Mouse (Mus musculus): ENCODE results near the gene Tmem50b. TPM values are rescaled to one million over a fixed set of nuclear protein-coding genes. Genes with fewer than 3 reads are reported as not detected.

Gene Tmem50b
- polyA plus RNA-seq, 1 experiment, result 27.7 TPM

DNA sequence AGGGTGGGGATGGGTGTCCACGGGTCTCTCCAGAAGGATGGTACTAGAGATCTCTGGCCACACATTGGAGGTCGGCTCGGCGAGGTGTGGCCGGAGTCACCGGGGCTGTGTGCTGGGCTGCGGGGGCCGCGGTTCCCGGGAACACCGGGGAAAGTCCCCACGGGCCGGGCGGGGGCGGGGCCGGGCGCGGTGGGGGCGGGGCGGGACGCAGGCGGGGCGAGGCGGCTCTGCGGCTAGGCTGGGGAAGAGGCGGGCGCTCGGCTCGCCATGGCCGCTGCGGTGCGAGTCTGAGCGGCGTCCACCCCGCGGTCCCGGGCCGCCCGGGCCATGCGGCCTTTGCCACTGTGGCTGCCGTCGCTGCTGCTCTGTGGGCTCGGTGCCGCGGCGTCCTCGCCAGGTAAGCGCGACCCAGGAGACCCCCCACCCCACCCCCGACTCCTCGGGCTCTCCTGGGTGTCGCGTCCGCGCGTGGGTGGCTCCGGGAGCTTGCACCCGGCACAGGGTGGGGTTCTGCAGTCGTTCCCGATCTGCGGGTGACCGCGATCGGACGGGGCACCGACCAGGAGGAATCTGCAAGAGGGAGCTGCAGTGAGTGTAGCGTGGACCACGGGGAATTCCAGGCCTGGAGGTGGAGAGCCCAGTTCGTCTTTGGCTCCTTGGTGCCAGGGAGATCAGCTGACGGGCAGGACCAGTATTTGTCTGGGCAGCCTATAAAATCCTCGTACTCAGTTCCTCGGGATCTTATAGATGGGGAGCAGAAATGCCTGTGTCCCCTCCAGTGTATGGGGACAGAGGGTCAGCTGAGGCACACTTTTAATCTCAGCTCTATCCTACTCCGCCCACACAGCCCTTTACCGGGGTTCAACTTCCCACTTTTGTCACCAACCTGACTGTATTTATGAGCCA lies 50.5 kb downstream of the Tmem50b start, which contains the start of gene Ifngr2:
Gene Ifngr2 (plus strand): TSS at position 237 of the 906 bp plus-strand sequence.
- Histone ChIP-seq H3K4me3 (ENCODE audit: insufficient read depth, low read length) (peak within 1 kb of the TSS; percentile 96), H3K27ac (ENCODE audit: insufficient read depth, low read length) (peak within 1 kb of the TSS; percentile 70), H3K4me1 (ENCODE audit: control insufficient read depth, insufficient read depth, low read length) (peaks cover 22% of the 10 kb centered on the region)
- no peak for TF ChIP-seq CTCF (IDR thresholded peaks at IDR 0.05; ENCODE audit: borderline replicate concordance, insufficient read depth, low read length)
- peak; percentile 67; the same call in 1 of the 2 replicates for TF ChIP-seq POLR2A (IDR thresholded peaks at IDR 0.05; ENCODE audit: low read depth, low read length)

DNA sequence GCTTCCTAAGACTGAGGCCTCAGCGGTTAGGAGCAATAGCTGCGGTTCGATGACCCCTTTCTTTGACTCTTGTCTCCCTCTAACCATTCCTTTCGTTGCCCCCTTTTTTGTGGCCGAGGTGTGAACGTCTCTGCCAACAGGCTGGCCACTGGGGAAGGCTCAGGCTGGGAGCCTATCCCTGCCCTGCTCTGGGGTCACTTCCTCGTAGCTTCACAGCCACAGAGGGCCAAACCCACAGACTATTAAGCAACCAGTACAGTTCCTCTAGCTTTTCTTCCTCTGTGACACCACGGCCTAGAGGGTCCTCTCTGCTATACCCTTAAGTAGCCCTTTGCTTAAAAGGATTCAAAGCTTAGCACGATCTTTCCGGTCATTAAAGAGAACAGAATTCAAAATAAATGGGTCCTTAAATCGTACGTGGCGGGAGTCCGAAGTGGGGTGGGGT lies 51.2 kb downstream of the Tmem50b start:
- TF ChIP-seq CTCF (IDR thresholded peaks at IDR 0.05; ENCODE audit: borderline replicate concordance, insufficient read depth, low read length), result no peak
- peak; percentile 40; the same call in 1 of the 2 replicates for TF ChIP-seq POLR2A (IDR thresholded peaks at IDR 0.05; ENCODE audit: low read depth, low read length)
- H3K4me3 ChIP-seq (ENCODE audit: insufficient read depth, low read length), result peak overlapping the region; percentile 14; the same call in 1 of the 2 replicates
- H3K27ac ChIP-seq (ENCODE audit: insufficient read depth, low read length), result peak overlapping the region; percentile 65

DNA sequence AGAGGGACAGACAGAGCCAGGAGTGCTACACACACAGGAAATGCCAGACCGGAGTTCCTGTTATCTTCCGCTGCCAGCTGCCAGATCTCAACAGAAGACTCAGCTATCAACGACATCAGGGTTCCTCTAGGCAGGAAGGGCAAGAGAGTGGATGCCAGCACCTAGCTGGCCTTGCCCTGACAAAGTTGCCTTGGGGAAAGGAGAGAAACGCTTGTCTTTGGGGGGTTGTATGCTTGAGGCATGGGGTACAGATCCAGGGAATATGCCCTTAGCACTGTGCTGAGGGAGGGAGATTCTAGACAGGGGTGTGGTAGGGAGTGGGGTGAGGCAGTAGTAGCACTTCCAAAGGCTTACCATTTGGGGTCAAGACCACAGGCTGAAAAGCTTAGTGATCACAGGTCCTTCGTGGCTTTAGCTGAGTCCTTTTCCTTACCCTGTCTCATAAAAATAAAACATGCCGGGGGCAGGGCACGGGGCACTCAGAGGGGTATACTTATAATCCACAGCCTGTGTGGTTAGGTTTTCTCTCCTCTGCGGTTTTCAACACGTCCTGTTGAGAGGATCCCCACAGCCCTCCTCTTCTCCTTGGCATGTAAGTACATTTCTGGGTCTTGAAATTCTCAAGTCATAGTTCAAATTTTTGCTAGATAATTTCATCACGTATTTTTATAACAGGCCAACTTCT lies 51.9 kb downstream of the Tmem50b start:
- TF ChIP-seq POLR2A (IDR thresholded peaks at IDR 0.05; ENCODE audit: low read depth, low read length) (no peak), CTCF (IDR thresholded peaks at IDR 0.05; ENCODE audit: borderline replicate concordance, insufficient read depth, low read length) (no peak)
- Histone ChIP-seq H3K27ac (ENCODE audit: insufficient read depth, low read length) (peak overlapping the region; percentile 65), H3K4me1 (ENCODE audit: control insufficient read depth, insufficient read depth, low read length) (peaks cover 15% of the 10 kb centered on the region), H3K4me3 (ENCODE audit: insufficient read depth, low read length) (no peak overlapping the region)

More for the DNA sequence above, 51.2 kb downstream of the Tmem50b start:
- peaks cover 18% of the 10 kb centered on the region for H3K4me1 ChIP-seq (ENCODE audit: control insufficient read depth, insufficient read depth, low read length)

DNA sequence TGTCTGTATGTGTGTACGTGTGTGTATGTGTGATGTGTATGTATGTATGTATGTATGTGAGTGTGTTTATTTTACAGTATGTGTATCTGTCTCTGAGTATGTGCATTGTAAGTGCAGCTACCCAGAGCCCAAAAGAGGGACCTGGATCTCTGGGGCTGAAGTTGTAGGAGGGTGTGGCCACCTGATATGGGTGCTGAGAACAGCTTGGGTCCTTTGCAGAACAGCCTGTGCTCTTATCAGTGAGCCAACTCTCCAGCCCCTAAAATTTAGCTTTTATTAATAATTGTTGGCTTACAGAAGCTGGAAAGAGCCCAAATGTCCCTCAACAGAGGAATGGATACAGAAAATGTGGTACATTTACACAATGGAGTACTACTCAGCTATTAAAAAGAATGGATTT lies 54.0 kb downstream of the Tmem50b start:
- TF ChIP-seq POLR2A (IDR thresholded peaks at IDR 0.05; ENCODE audit: low read depth, low read length) (no peak), CTCF (IDR thresholded peaks at IDR 0.05; ENCODE audit: borderline replicate concordance, insufficient read depth, low read length) (no peak)
- Histone ChIP-seq H3K4me1 (ENCODE audit: control insufficient read depth, insufficient read depth, low read length) (peaks cover 10% of the 10 kb centered on the region; the same call in 1 of the 2 replicates), H3K4me3 (ENCODE audit: insufficient read depth, low read length) (no peak overlapping the region)

DNA sequence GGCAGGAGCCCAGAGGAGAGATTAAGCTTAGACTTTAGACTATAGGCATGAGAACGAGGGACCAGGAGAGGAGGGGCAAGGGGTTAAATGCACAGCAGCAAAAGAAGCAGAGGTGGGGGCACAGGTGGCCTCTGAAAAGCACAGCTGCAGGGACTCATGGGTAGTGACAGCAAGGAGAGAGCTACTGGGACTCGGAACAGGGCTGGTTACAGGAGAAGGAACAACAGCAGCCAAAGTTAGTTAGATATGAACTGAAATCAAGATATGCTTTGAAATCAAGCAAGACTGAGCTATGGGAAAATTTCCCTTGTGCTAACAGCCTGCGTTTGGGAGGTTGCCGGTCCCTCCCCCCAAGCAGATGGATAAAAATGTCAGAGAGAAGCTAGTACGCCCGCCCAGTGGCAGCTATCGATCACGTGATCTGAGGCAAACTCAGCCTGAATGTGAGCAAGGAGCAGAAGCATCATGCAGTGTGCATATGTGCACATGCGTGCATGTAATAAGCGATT lies 56.0 kb downstream of the Tmem50b start:
- Histone ChIP-seq H3K4me1 (ENCODE audit: control insufficient read depth, insufficient read depth, low read length) (peaks cover 10% of the 10 kb centered on the region), H3K4me3 (ENCODE audit: insufficient read depth, low read length) (no peak overlapping the region), H3K27ac (ENCODE audit: insufficient read depth, low read length) (no peak overlapping the region)
- no peak for TF ChIP-seq CTCF (IDR thresholded peaks at IDR 0.05; ENCODE audit: borderline replicate concordance, insufficient read depth, low read length)
- TF ChIP-seq POLR2A (IDR thresholded peaks at IDR 0.05; ENCODE audit: low read depth, low read length), result no peak

More for the DNA sequence above, 54.0 kb downstream of the Tmem50b start:
- H3K27ac ChIP-seq (ENCODE audit: insufficient read depth, low read length), result no peak overlapping the region

DNA sequence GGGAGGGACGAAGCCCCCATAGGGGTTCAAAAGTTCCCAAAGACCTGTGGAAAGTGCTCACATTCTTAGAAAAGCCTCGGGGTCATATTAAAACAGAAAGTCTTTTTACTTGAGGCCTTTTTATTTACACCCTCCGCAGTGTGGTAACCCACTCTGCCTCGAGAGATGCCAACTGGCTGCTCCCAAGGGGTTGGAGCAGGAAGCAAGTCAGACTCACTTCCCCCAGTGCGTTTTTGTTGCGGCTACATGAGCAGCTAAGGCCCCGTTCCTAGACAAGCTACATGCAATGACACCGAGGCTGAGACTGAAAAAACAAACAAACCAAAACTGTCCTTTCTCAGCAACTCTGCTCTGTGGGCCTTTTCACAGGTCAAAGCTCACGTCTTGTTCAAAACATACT lies 59.1 kb downstream of the Tmem50b start:
- peaks cover 2% of the 10 kb centered on the region; the same call in 1 of the 2 replicates for H3K4me1 ChIP-seq (ENCODE audit: control insufficient read depth, insufficient read depth, low read length)
- no peak overlapping the region for H3K27ac ChIP-seq (ENCODE audit: insufficient read depth, low read length)
- TF ChIP-seq POLR2A (IDR thresholded peaks at IDR 0.05; ENCODE audit: low read depth, low read length) (no peak), CTCF (IDR thresholded peaks at IDR 0.05; ENCODE audit: borderline replicate concordance, insufficient read depth, low read length) (no peak)
- no peak overlapping the region for H3K4me3 ChIP-seq (ENCODE audit: insufficient read depth, low read length)

DNA sequence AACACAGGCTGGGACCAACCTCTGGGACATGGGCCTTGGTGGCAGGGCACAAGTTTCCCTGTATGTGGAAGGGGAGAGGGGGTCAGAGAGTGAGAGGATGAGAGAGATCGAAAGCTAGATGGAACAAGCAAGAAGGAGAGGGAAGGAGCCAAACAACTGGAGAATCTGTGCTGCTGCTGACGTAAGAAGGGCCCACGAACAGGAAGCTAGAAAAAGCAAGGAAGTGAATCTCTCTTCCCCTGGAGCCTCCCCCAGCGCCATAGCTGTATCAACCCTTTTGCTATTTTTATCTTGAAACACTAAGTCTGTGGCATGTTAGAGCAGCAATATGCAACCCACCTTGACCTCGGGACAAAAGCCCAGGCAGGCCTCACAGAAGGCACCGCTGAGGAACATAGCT lies 59.5 kb downstream of the Tmem50b start:
- H3K27ac ChIP-seq (ENCODE audit: insufficient read depth, low read length), result no peak overlapping the region
- H3K4me3 ChIP-seq (ENCODE audit: insufficient read depth, low read length), result no peak overlapping the region
- H3K4me1 ChIP-seq (ENCODE audit: control insufficient read depth, insufficient read depth, low read length), result peaks cover 2% of the 10 kb centered on the region; the same call in 1 of the 2 replicates
- TF ChIP-seq POLR2A (IDR thresholded peaks at IDR 0.05; ENCODE audit: low read depth, low read length), result no peak
- no peak for TF ChIP-seq CTCF (IDR thresholded peaks at IDR 0.05; ENCODE audit: borderline replicate concordance, insufficient read depth, low read length)

DNA sequence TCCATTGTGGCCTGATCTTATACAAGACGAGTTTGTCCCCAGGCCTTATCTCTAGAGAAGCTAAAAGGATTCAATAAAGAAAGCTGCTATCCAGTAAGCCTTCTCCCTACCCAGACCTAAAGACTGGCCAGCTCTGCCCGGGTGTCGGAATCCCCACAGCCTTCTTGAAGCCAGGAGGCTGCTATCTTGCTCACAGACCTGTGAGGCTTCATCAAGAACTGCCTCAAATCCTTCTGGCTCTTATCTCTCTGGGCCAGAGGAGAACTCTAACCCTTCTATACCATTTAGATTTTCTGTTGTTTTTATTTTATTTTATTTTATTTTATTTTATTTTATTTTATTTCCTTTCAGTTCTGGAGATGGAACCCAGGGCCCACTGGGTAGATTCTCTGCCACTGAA lies 60.5 kb downstream of the Tmem50b start:
- Histone ChIP-seq H3K4me3 (ENCODE audit: insufficient read depth, low read length) (no peak overlapping the region), H3K4me1 (ENCODE audit: control insufficient read depth, insufficient read depth, low read length) (peaks cover 2% of the 10 kb centered on the region; the same call in 1 of the 2 replicates), H3K27ac (ENCODE audit: insufficient read depth, low read length) (no peak overlapping the region)
- no peak for TF ChIP-seq POLR2A (IDR thresholded peaks at IDR 0.05; ENCODE audit: low read depth, low read length)
- no peak for TF ChIP-seq CTCF (IDR thresholded peaks at IDR 0.05; ENCODE audit: borderline replicate concordance, insufficient read depth, low read length)

DNA sequence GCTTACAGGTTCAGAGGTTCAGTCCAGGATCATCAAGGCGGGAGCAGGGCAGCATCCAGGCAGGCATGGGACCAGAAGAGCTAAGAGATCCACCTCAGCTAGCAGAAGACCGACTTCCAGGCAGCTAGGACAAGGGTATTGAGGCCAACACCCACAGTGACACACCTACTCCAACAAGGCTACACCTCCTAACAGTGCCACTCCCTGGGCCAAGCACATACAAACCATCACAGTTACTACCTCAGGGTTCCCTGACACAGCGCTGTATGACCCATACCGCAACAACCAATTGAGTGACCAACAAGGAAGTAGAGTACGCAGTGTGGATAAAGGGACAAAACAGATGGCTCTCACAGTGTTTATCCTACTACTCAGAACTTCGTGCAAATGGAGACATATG lies 61.2 kb downstream of the Tmem50b start:
- Histone ChIP-seq H3K4me3 (ENCODE audit: insufficient read depth, low read length) (no peak overlapping the region), H3K4me1 (ENCODE audit: control insufficient read depth, insufficient read depth, low read length) (peaks cover 2% of the 10 kb centered on the region; the same call in 1 of the 2 replicates), H3K27ac (ENCODE audit: insufficient read depth, low read length) (no peak overlapping the region)
- TF ChIP-seq POLR2A (IDR thresholded peaks at IDR 0.05; ENCODE audit: low read depth, low read length) (no peak), CTCF (IDR thresholded peaks at IDR 0.05; ENCODE audit: borderline replicate concordance, insufficient read depth, low read length) (no peak)
